Comparison of ENCODE assay signal across 8 mouse cellular contexts in genomic region chr7:19343210-19343808, GRCm38 (mm10). TPM values are rescaled to one million over a fixed set of nuclear protein-coding genes. Genes with fewer than 3 reads are reported as not detected.
DNase-seq lines count a peak whose midpoint lies in the region; ATAC-seq lines count a peak whose summit lies in the region.

No protein-coding gene starts in this region.

- H3K36me3 ChIP-seq in liver, embryonic 13.5 days: no peaks in the 10 kb centered on the region; the same call in 1 of the 2 replicates
- no peaks in the 10 kb centered on the region for H3K36me3 ChIP-seq in neural tube, embryonic 11.5 days (ENCODE audit: control insufficient read depth, insufficient read depth, low read length)

- under 1% methylated on average over 11 of the region's 11 CpGs for WGBS in liver, embryonic 13.5 days (ENCODE audit: insufficient replicate concordance)
- 3% methylated on average over 11 of the region's 11 CpGs for WGBS in neural tube, embryonic 11.5 days

- peaks cover 53% of the 10 kb centered on the region for H3K27me3 ChIP-seq in liver, embryonic 13.5 days
- peaks cover 8% of the 10 kb centered on the region for H3K27me3 ChIP-seq in neural tube, embryonic 11.5 days (ENCODE audit: control insufficient read depth, insufficient read depth, low read length)

- no peak overlapping the region for H3K9ac ChIP-seq in liver, embryonic 13.5 days
- H3K9ac ChIP-seq in neural tube, embryonic 11.5 days (ENCODE audit: low read length): no peak overlapping the region

- peaks cover 39% of the 10 kb centered on the region for H3K4me1 ChIP-seq in liver, embryonic 13.5 days (replicated peaks)
- peaks cover 16% of the 10 kb centered on the region for H3K4me1 ChIP-seq in neural tube, embryonic 11.5 days (ENCODE audit: control insufficient read depth, insufficient read depth, low read length)

- ATAC-seq in liver, embryonic 13.5 days (ENCODE audit: low read depth): no peak
- no peak for ATAC-seq in neural tube, embryonic 11.5 days (ENCODE audit: insufficient read depth, low FRiP score, low TSS enrichment)

- peak overlapping the region; percentile 56; the same call in 1 of the 2 replicates for H3K4me2 ChIP-seq in liver, embryonic 13.5 days
- peak overlapping the region; percentile 72; the same call in 1 of the 2 replicates for H3K4me2 ChIP-seq in neural tube, embryonic 11.5 days (ENCODE audit: low read depth)

- H3K9me3 ChIP-seq in liver, embryonic 13.5 days (replicated peaks): no peaks in the 10 kb centered on the region
- no peaks in the 10 kb centered on the region for H3K9me3 ChIP-seq in neural tube, embryonic 11.5 days (ENCODE audit: control insufficient read depth, low read length)

- no peak overlapping the region for H3K4me3 ChIP-seq in liver, embryonic 13.5 days (replicated peaks)
- no peak overlapping the region for H3K4me3 ChIP-seq in neural tube, embryonic 11.5 days (ENCODE audit: low read depth, low read length)

- DNase-seq in A20 (ENCODE audit: low read depth, low spot score) (peak; percentile 86), R1 (ENCODE audit: low read depth, low spot score) (peak; percentile 90)
- DNase-seq in embryo, embryonic 10 days (ENCODE audit: low spot score): peak; percentile 95
- DNase-seq in heart, adult 9 months (ENCODE audit: low spot score in 2 of 2): peak; percentile 44 to 71
- peak; percentile 83 for DNase-seq in kidney, adult 9 months
- peak; percentile 46 for DNase-seq in liver, embryonic 13.5 days
- peak; percentile 82 for DNase-seq in neural tube, embryonic 11.5 days (ENCODE audit: low spot score)
- DNase-seq in thymus, postnatal 14 days: peak; percentile 76

- no peak overlapping the region for H3K27ac ChIP-seq in liver, embryonic 13.5 days
- no peak overlapping the region for H3K27ac ChIP-seq in neural tube, embryonic 11.5 days (ENCODE audit: low read depth, low read length)

RNA-seq across cellular contexts. Expression of gene Ercc1, which starts 1.3 kb away (rescaled TPM):
- 19.1 and 21.0 TPM in 2 replicates for polyA plus RNA-seq in liver, embryonic 13.5 days (2015; fragmentation: Nextera tagmentation; extraction: Ambion mirVana)
- 91.8 and 93.3 TPM in 2 replicates for polyA plus RNA-seq in neural tube, embryonic 11.5 days (2014; fragmentation: Nextera tagmentation; extraction: Ambion mirVana)

RNA-seq across cellular contexts. Expression of gene Cd3eap, which starts 16.0 kb away (rescaled TPM):
- polyA plus RNA-seq in liver, embryonic 13.5 days (2015; fragmentation: Nextera tagmentation; extraction: Ambion mirVana): 15.0 and 16.3 TPM in 2 replicates
- polyA plus RNA-seq in neural tube, embryonic 11.5 days (2014; fragmentation: Nextera tagmentation; extraction: Ambion mirVana): 17.8 and 18.0 TPM in 2 replicates

RNA-seq across cellular contexts. Expression of gene Ppp1r13l, which starts 16.2 kb away (rescaled TPM):
- polyA plus RNA-seq in liver, embryonic 13.5 days (2015; fragmentation: Nextera tagmentation; extraction: Ambion mirVana): 1.1 and 1.2 TPM in 2 replicates
- 3.4 and 4.7 TPM in 2 replicates for polyA plus RNA-seq in neural tube, embryonic 11.5 days (2014; fragmentation: Nextera tagmentation; extraction: Ambion mirVana)

RNA-seq across cellular contexts. Expression of gene Fosb, which starts 33.5 kb away (rescaled TPM):
- polyA plus RNA-seq in liver, embryonic 13.5 days (2015; fragmentation: Nextera tagmentation; extraction: Ambion mirVana): 0.03 TPM in 1 of 2 replicates, not detected in the other
- 0.07 TPM in 1 of 2 replicates, not detected in the other for polyA plus RNA-seq in neural tube, embryonic 11.5 days (2014; fragmentation: Nextera tagmentation; extraction: Ambion mirVana)

RNA-seq across cellular contexts. Expression of gene Ercc2, which starts 38.5 kb away (rescaled TPM):
- 8.6 and 9.9 TPM in 2 replicates for polyA plus RNA-seq in liver, embryonic 13.5 days (2015; fragmentation: Nextera tagmentation; extraction: Ambion mirVana)
- 12.4 and 14.6 TPM in 2 replicates for polyA plus RNA-seq in neural tube, embryonic 11.5 days (2014; fragmentation: Nextera tagmentation; extraction: Ambion mirVana)
